Mouse (Mus musculus) intestine, postnatal 0 days (tissue): ENCODE measurements around the gene Atp8a2. TPM values are rescaled to one million over a fixed set of nuclear protein-coding genes. Genes with fewer than 3 reads are reported as not detected.

ENCODE experiments used
- ATAC-seq: fragments of 200-750 bp; cut with Nextera tagmentation; 2 replicates; pipeline ENCODE4 v1.8.0; 2017; ENCODE audit warnings: mild to moderate bottlenecking, moderate TSS enrichment, moderate library complexity
- H3K27ac ChIP-seq: fragments of 300-500 bp; sonication (generic); 2 replicates; pipeline ENCODE4 v1.5.1; 2014; ENCODE audit warnings: mild to moderate bottlenecking, low read depth, low read length, moderate library complexity
- H3K27me3 ChIP-seq: fragments of 300-500 bp; sonication (generic); replicated peaks from 2 replicates; pipeline ENCODE4 v1.6.1; 2014; ENCODE audit warnings: low read length, mixed read lengths; ENCODE audit not compliant: control insufficient read depth, insufficient read depth
- H3K36me3 ChIP-seq: fragments of 300-500 bp; sonication (generic); 2 replicates; pipeline ENCODE4 v1.6.1; 2014; ENCODE audit warnings: mild to moderate bottlenecking, moderate library complexity; ENCODE audit not compliant: control insufficient read depth, insufficient read depth
- H3K4me1 ChIP-seq: fragments of 300-500 bp; sonication (generic); replicated peaks from 2 replicates; pipeline ENCODE4 v1.6.1; 2014; ENCODE audit warnings: antibody characterized with exemption, low read length, mixed read lengths; ENCODE audit not compliant: control insufficient read depth, insufficient read depth
- H3K4me2 ChIP-seq: fragments of 300-500 bp; sonication (generic); replicated peaks from 2 replicates; pipeline ENCODE4 v1.6.1; 2014; ENCODE audit warnings: low read depth, mild to moderate bottlenecking, moderate library complexity
- H3K4me3 ChIP-seq: fragments of 300-500 bp; sonication (generic); 2 replicates; pipeline ENCODE4 v1.5.1; 2014; ENCODE audit warnings: low read depth, low read length
- H3K9ac ChIP-seq: fragments of 300-500 bp; sonication (generic); 2 replicates; pipeline ENCODE4 v1.6.1; 2014; ENCODE audit warnings: mild to moderate bottlenecking, low read depth, low read length
- H3K9me3 ChIP-seq: fragments of 300-500 bp; sonication (generic); 2 replicates; pipeline ENCODE4 v1.6.1; 2016; ENCODE audit warnings: mixed run types; ENCODE audit not compliant: control insufficient read depth
- CTCF ChIP-seq: sonication (generic); IDR thresholded peaks from 2 replicates; pipeline ENCODE4 v1.5.1; 2016; ENCODE audit warnings: low read depth, mild to moderate bottlenecking, control low read depth, antibody characterized with exemption, moderate library complexity
- WGBS: fragments of 180-500 bp; shearing (Covaris S2); extraction: QIAGEN DNeasy Blood & Tissue Kit; methylation state at CpG from one replicate; pipeline ENCODE4 v1.1.7; 2014; 5-methylcytosine and 5-hydroxymethylcytosine counted together
- polyA plus RNA-seq: library from polyadenylated mRNA; unstranded; fragments of >200 nt; fragmentation: Nextera tagmentation; extraction: Ambion mirVana; gene quantifications from 2 replicates; pipeline ENCODE4 v1.2.1, GENCODE M21; 2015

The Atp8a2 gene
- polyA plus RNA-seq, 1 experiment from 2014 or later = 5.1 TPM

- Histone ChIP-seq H3K4me3 (no peak overlapping the region), H3K4me1 (0 out of 2 replicates have a peak, but pooled peaks cover 2% of the 10 kb centered on the region), H3K9ac (no peak overlapping the region), H3K27ac (peak overlapping the region; percentile 75), H3K9me3 (no peaks in the 10 kb centered on the region), H3K4me2 (peak overlapping the region; percentile 54), H3K36me3 (no peaks in the 10 kb centered on the region), H3K27me3 (no peaks in the 10 kb centered on the region)
- WGBS = 34% methylated on average over 16 of the region's 16 CpGs
- peak; percentile 88 for ATAC-seq
- TF ChIP-seq CTCF = no peak
These were observed 26.0 kb downstream of the Atp8a2 start for GRCm38 (mm10) chr14:60170845-60171610.

- no peak for TF ChIP-seq CTCF
- H3K4me1 ChIP-seq = no peaks in the 10 kb centered on the region
- no peak overlapping the region for H3K4me3 ChIP-seq
- H3K9me3 ChIP-seq = no peaks in the 10 kb centered on the region
- no peak overlapping the region for H3K9ac ChIP-seq
- no peak overlapping the region for H3K4me2 ChIP-seq
- WGBS = 87% methylated on average over 3 of the region's 3 CpGs
- H3K27ac ChIP-seq = no peak overlapping the region
- ATAC-seq = no peak
- no peaks in the 10 kb centered on the region for H3K27me3 ChIP-seq
- H3K36me3 ChIP-seq = no peaks in the 10 kb centered on the region
These were observed 33.6 kb downstream of the Atp8a2 start for GRCm38 (mm10) chr14:60163367-60163766.

- no peaks in the 10 kb centered on the region for H3K27me3 ChIP-seq
- no peak overlapping the region for H3K4me2 ChIP-seq
- 74% methylated on average over 11 of the region's 11 CpGs for WGBS
- no peaks in the 10 kb centered on the region for H3K36me3 ChIP-seq
- H3K4me1 ChIP-seq = no peaks in the 10 kb centered on the region; the same call in 1 of the 2 replicates
- H3K27ac ChIP-seq = no peak overlapping the region
- no peak overlapping the region for H3K9ac ChIP-seq
- no peaks in the 10 kb centered on the region for H3K9me3 ChIP-seq
- no peak for TF ChIP-seq CTCF
- H3K4me3 ChIP-seq = no peak overlapping the region
- no peak for ATAC-seq
These were observed 44.6 kb downstream of the Atp8a2 start for GRCm38 (mm10) chr14:60152373-60152772.

GRCm38 (mm10) chr14:60148893-60149292 lies 48.1 kb downstream of the Atp8a2 start:
- TF ChIP-seq CTCF = no peak
- no peaks in the 10 kb centered on the region; the same call in 1 of the 2 replicates for H3K4me1 ChIP-seq
- no peaks in the 10 kb centered on the region for H3K27me3 ChIP-seq
- H3K9me3 ChIP-seq = no peaks in the 10 kb centered on the region
- H3K4me2 ChIP-seq = no peak overlapping the region
- ATAC-seq = no peak
- 55% methylated on average over 3 of the region's 3 CpGs for WGBS
- no peak overlapping the region for H3K27ac ChIP-seq
- H3K9ac ChIP-seq = no peak overlapping the region
- no peaks in the 10 kb centered on the region for H3K36me3 ChIP-seq
- no peak overlapping the region for H3K4me3 ChIP-seq

- Histone ChIP-seq H3K36me3 (no peaks in the 10 kb centered on the region), H3K4me2 (no peak overlapping the region), H3K4me1 (no peaks in the 10 kb centered on the region; the same call in 1 of the 2 replicates), H3K9ac (no peak overlapping the region), H3K9me3 (no peaks in the 10 kb centered on the region), H3K27ac (no peak overlapping the region), H3K27me3 (no peaks in the 10 kb centered on the region), H3K4me3 (no peak overlapping the region)
- no peak for ATAC-seq
- no peak for TF ChIP-seq CTCF
- 81% methylated on average over 10 of the region's 10 CpGs for WGBS
These were observed 53.7 kb downstream of the Atp8a2 start for GRCm38 (mm10) chr14:60143234-60143633.

- H3K4me2 ChIP-seq = no peak overlapping the region
- no peaks in the 10 kb centered on the region for H3K9me3 ChIP-seq
- TF ChIP-seq CTCF = peak; percentile 63
- ATAC-seq = peak; percentile 63; the same call in 1 of the 2 replicates
- H3K9ac ChIP-seq = no peak overlapping the region
- no peaks in the 10 kb centered on the region for H3K36me3 ChIP-seq
- H3K4me1 ChIP-seq = no peaks in the 10 kb centered on the region
- WGBS = 86% methylated on average over 3 of the region's 4 CpGs
- no peaks in the 10 kb centered on the region for H3K27me3 ChIP-seq
- H3K27ac ChIP-seq = no peak overlapping the region
- H3K4me3 ChIP-seq = no peak overlapping the region
These were observed 58.6 kb downstream of the Atp8a2 start for GRCm38 (mm10) chr14:60138339-60138738.
